Mouse (Mus musculus) stomach, postnatal 0 days (tissue): ENCODE measurements around the gene Gfod2. TPM values are rescaled to one million over a fixed set of nuclear protein-coding genes. Genes with fewer than 3 reads are reported as not detected.
A peak's percentile ranks its signal among the peaks of the same experiment; 100 is the strongest.

Experiments
- ATAC-seq: fragments of 200-750 bp; cut with Nextera tagmentation; 2 replicates; pipeline ENCODE4 v1.8.0; 2017; ENCODE audit not compliant: low FRiP score, low TSS enrichment
- DNase-seq: peaks from one replicate; pipeline ENCODE4 v3.0.0-alpha.2; 2016; ENCODE audit warnings: low spot score
- H3K27ac ChIP-seq: fragments of 300-500 bp; sonication (generic); replicated peaks from 2 replicates; pipeline ENCODE4 v1.5.1; 2014; ENCODE audit warnings: mild to moderate bottlenecking, control low read depth
- H3K27me3 ChIP-seq: fragments of 300-500 bp; sonication (generic); 2 replicates; pipeline ENCODE4 v1.6.1; 2014; ENCODE audit warnings: low read length; ENCODE audit not compliant: control insufficient read depth, insufficient read depth
- H3K36me3 ChIP-seq: fragments of 300-500 bp; sonication (generic); 2 replicates; pipeline ENCODE4 v1.6.1; 2014; ENCODE audit warnings: low read length, mixed read lengths; ENCODE audit not compliant: control insufficient read depth, insufficient read depth
- H3K4me1 ChIP-seq: fragments of 300-500 bp; sonication (generic); replicated peaks from 2 replicates; pipeline ENCODE4 v1.6.1; 2014; ENCODE audit warnings: antibody characterized with exemption; ENCODE audit not compliant: control insufficient read depth, insufficient read depth
- H3K4me2 ChIP-seq: fragments of 300-500 bp; sonication (generic); replicated peaks from 2 replicates; pipeline ENCODE4 v1.6.1; 2014; ENCODE audit warnings: low read depth, mild to moderate bottlenecking, control low read depth, moderate library complexity
- H3K4me3 ChIP-seq: fragments of 300-500 bp; sonication (generic); 2 replicates; pipeline ENCODE4 v1.5.1; 2014; ENCODE audit warnings: low read depth, low read length, control low read depth
- H3K9ac ChIP-seq: fragments of 300-500 bp; sonication (generic); 2 replicates; pipeline ENCODE4 v1.6.1; 2014; ENCODE audit warnings: mild to moderate bottlenecking, low read length, control low read depth, mixed read lengths
- H3K9me3 ChIP-seq: fragments of 300-500 bp; sonication (generic); 2 replicates; pipeline ENCODE4 v1.6.1; 2016; ENCODE audit warnings: low read length; ENCODE audit not compliant: control insufficient read depth
- CTCF ChIP-seq: IDR thresholded peaks from 2 replicates; pipeline ENCODE4 v1.5.1; 2016; ENCODE audit warnings: antibody characterized with exemption, low read depth, mild to moderate bottlenecking, moderate library complexity
- EP300 ChIP-seq: optimal IDR thresholded peaks from 2 replicates; pipeline ENCODE3; 2016; ENCODE audit warnings: antibody characterized with exemption
- WGBS: fragments of 180-500 bp; shearing (Covaris S2); extraction: QIAGEN DNeasy Blood & Tissue Kit; methylation state at CpG from one replicate; pipeline ENCODE4 v1.1.7; 2014; 5-methylcytosine and 5-hydroxymethylcytosine counted together
- polyA plus RNA-seq: library from polyadenylated mRNA; unstranded; fragments of >200 nt; fragmentation: Nextera tagmentation; extraction: Ambion mirVana; gene quantifications from 2 replicates; pipeline ENCODE4 v1.2.1, GENCODE M21; 2015

Gene Gfod2
- polyA plus RNA-seq, 1 experiment from 2014 or later, result 14.5 TPM

DNA sequence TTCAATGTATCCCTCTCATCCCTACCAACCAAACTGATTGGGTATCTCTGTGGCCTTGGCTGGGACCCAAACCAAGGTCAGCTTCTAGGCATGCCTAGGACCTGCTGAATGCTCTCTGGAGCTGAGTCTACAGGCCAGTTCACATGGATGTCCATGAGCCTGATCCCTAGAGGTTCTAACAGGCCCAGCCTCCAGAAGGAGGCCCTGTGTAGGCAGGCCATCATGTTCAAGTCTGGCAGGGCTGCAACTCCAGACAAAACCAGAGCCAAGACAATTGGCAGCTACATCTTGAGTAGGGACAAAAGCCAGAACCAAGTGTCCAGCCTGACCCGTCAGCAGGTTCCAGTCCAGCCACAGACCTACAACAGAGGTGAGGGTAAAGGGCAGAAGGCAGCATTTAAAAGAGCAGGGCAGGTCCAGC, 15.0 kb upstream of the Gfod2 start:
- H3K36me3 ChIP-seq, result peaks cover 44% of the 10 kb centered on the region
- no peaks in the 10 kb centered on the region for H3K4me1 ChIP-seq
- no peaks in the 10 kb centered on the region for H3K9me3 ChIP-seq
- H3K9ac ChIP-seq, result no peak overlapping the region
- DNase-seq (no peak), ATAC-seq (no peak)
- no peak overlapping the region for H3K27ac ChIP-seq
- H3K4me2 ChIP-seq, result no peak overlapping the region
- WGBS, result 83% methylated on average over 1 of the region's 1 CpGs
- no peaks in the 10 kb centered on the region for H3K27me3 ChIP-seq
- no peak overlapping the region for H3K4me3 ChIP-seq
- TF ChIP-seq CTCF (no peak), EP300 (no peak)

DNA sequence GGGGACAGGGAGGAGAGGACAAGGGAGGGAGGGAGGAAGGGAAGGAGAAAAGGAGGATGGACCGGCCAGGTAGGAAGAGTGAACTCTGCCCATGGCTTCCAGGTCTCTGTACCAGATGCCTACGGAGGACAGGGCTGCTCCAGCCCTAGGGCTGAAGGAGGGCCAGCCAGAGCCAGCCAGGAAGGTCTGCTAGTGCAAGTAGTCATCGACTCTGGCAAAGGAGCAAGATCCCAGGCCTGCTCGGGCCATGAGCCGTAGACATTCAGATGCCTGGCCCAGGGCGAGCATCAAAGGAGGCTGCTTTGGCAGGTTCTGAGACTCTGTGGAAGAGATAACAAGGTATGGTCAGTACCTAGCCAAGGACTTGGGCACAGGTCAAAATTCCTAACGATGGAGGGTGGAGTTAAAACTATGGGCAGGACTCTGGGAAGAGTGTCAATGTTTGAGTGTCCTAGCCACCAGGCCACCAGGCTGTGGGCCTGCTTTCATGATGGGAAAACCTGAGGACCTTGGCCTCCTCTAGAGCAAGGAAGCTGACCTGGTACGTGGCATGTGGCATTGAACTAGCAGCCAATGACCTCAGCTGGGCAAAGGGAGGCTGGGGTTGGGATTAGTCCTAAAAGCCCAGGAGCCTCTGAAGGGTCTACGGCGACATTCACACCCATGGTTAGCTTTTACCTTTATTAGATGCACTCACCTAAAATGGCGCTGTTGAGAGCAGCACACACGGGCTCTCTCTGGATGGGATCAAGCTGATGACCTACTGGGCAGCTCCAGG, 13.1 kb upstream of the Gfod2 start:
- ATAC-seq (no peak), DNase-seq (no peak)
- Histone ChIP-seq H3K27ac (no peak overlapping the region), H3K9me3 (no peaks in the 10 kb centered on the region), H3K9ac (no peak overlapping the region), H3K27me3 (no peaks in the 10 kb centered on the region), H3K36me3 (peaks cover 45% of the 10 kb centered on the region), H3K4me2 (no peak overlapping the region), H3K4me1 (no peaks in the 10 kb centered on the region), H3K4me3 (no peak overlapping the region)
- WGBS, result 89% methylated on average over 12 of the region's 12 CpGs
- TF ChIP-seq EP300 (no peak), CTCF (no peak)

DNA sequence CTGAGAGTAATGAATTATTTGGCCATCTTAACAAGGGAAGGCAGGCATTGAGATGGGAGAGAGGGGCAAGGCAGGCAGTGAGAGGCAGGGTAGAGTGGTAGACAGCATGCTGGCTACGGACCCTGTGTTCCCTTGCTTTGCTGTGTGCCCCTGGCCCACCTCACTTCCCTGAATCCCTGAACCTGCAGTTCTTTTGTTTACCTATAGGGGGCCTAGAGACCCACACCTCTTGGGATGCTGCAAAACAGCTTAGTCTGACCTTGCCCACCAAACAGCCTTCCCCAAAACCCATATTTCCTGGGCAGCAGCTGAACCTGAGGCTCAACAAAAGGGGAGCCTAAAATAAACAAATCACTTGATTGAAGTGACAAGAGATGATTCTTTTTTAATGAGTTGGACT, 12.1 kb upstream of the Gfod2 start:
- ATAC-seq (no peak), DNase-seq (no peak)
- Histone ChIP-seq H3K9me3 (no peaks in the 10 kb centered on the region), H3K27me3 (no peaks in the 10 kb centered on the region), H3K4me3 (no peak overlapping the region), H3K4me2 (no peak overlapping the region), H3K36me3 (peaks cover 45% of the 10 kb centered on the region), H3K27ac (no peak overlapping the region), H3K9ac (no peak overlapping the region), H3K4me1 (no peaks in the 10 kb centered on the region)
- WGBS, result 63% methylated on average over 1 of the region's 1 CpGs
- TF ChIP-seq CTCF (peak; percentile 74), EP300 (no peak)

DNA sequence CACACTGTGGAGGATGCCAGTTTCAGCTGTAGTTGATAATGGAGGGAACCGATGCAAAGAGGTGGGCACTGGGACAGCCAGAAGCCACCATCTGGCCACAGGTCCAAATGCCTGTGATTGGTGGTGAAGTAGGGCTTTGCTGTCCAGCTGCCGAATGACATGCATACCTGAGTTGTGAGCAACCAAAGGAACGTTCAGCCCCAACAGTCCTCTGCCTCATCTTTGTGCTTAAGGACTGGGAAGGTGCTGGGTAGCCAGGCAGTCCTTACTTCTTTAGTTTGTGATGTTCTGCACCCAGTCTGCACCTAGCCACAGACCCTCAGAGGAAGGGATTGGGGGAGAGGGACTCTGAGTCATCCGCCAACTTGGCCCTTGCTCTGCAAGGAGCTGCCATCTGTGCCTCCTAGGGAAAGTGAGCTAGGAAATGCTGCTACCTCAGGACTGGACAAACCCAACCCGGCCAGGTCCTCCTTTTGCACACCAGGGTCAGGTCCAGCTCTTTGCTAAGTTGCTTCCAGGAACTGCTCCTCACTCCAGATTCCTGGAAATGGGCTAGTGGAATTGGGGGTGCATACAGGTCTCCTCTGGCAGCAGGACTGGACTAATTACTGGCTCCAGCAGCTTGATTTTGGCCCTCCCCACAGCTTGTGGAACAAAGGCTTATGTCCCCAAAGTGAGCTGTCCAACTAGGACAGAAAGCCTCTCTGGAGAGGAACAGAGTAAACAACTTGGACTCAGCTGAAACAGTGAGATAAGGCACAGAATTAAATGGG, 10.2 kb upstream of the Gfod2 start:
- Histone ChIP-seq H3K27me3 (no peaks in the 10 kb centered on the region), H3K9ac (no peak overlapping the region), H3K4me2 (no peak overlapping the region), H3K4me3 (no peak overlapping the region), H3K4me1 (no peaks in the 10 kb centered on the region), H3K36me3 (peaks cover 38% of the 10 kb centered on the region), H3K9me3 (no peaks in the 10 kb centered on the region), H3K27ac (no peak overlapping the region)
- no peak for DNase-seq
- no peak for TF ChIP-seq CTCF
- no peak for TF ChIP-seq EP300
- ATAC-seq, result no peak
- 92% methylated on average over 5 of the region's 5 CpGs for WGBS

DNA sequence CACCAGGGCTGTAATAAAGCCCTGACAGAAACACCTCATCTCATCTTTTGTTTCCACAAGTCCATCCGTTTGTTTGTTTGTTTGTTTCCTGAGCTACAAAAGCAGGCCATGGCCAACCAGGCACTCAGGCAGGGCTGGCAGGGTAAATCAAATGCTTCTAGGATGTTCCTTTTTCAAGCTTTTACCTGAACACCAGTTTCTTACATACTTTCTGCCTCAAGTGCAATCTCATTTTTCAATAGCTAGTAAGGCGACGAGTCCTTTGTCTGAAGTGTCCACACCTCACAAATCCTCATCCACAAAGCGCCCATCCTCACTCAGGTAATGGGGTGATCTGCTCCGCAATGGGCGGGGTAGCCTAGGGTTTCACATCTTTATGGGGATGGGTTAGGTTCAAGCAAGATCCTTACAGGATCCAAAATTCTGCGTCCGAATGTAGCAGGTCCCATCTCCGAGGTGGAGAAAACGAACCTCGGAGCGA, 628 bp downstream of the Gfod2 start:
- H3K9ac ChIP-seq, result peak overlapping the region; percentile 82
- no peak for TF ChIP-seq CTCF
- no peak for TF ChIP-seq EP300
- H3K27me3 ChIP-seq, result no peaks in the 10 kb centered on the region
- peak overlapping the region; percentile 90 for H3K4me3 ChIP-seq
- H3K4me1 ChIP-seq, result 0 out of 2 replicates have a peak, but pooled peaks cover 2% of the 10 kb centered on the region
- peak overlapping the region; percentile 73 for H3K27ac ChIP-seq
- no peak for DNase-seq
- H3K9me3 ChIP-seq, result no peaks in the 10 kb centered on the region
- WGBS, result 3% methylated on average over 12 of the region's 12 CpGs
- no peak; the same call in 1 of the 2 replicates for ATAC-seq
- no peaks in the 10 kb centered on the region for H3K36me3 ChIP-seq
- peak overlapping the region; percentile 89 for H3K4me2 ChIP-seq
